ENCODE assay signal across 24 mouse cellular contexts in the genomic region with DNA sequence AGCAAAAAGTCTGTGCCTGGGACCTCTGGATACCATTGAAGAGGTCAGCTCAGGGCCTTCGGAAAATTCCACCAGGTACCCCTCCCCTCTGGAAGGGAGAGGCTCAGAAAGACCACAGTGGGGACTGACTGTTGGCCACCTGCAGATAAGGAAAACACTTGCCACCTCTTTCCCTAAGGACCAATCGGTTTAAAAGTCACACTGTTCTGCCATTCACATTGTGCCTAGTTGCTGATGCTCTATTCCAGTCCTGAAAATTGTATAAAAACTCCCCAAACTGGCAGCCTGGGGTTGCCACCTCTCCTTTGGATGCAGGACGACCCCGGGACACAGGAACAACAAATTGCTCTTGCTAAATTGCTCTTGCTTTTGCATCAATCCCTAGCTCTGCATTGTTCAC. TPM values are rescaled to one million over a fixed set of nuclear protein-coding genes. Genes with fewer than 3 reads are reported as not detected.
DNase-seq lines count a peak whose midpoint lies in the region; ATAC-seq and TF ChIP-seq lines count a peak whose summit lies in the region.
"Had no signal": no experiment of that assay in that cellular context is flagged by ENCODE, and none has a peak within 500 bp of the region (broad histone marks: within the 10 kb centered on the region; RNA-seq: fewer than 3 reads in every experiment).

No protein-coding gene starts in this region.

- H3K9ac ChIP-seq in ES-Bruce4 (ENCODE audit: low read depth, poor library complexity, severe bottlenecking) (peak overlapping the region; percentile 40), ES-E14 (ENCODE audit: insufficient read depth, low read depth, low read length, poor library complexity, severe bottlenecking) (peak overlapping the region; percentile 52; the same call in 1 of the 2 replicates)
- H3K9ac ChIP-seq in hindbrain, embryonic 13.5 days = no peak overlapping the region
- H3K9ac ChIP-seq: embryonic facial prominence, embryonic 13.5 days; embryonic facial prominence, embryonic 15.5 days; forebrain, embryonic 12.5 days had no signal

- H3K4me1 ChIP-seq in E14TG2a.4 (replicated peaks; ENCODE audit: low read depth, low read length) = peaks cover 41% of the 10 kb centered on the region
- H3K4me1 ChIP-seq in ES-Bruce4 (ENCODE audit: control insufficient read depth, insufficient read depth, low read length) = peaks cover 7% of the 10 kb centered on the region
- H3K4me1 ChIP-seq in ES-E14 (ENCODE audit: control insufficient read depth in 2 of 2, insufficient read depth in 2 of 2, low read length in 2 of 2, poor library complexity in 1 of 2) = peaks cover 4 to 10% of the 10 kb centered on the region in 2 experiments
- H3K4me1 ChIP-seq in hindbrain, embryonic 13.5 days (replicated peaks) = no peaks in the 10 kb centered on the region
- H3K4me1 ChIP-seq: embryonic facial prominence, embryonic 13.5 days; embryonic facial prominence, embryonic 15.5 days; forebrain, embryonic 12.5 days had no signal

- TF ChIP-seq CTCF in E14TG2a.4 (conservative IDR thresholded peaks at IDR 0.05; ENCODE audit: low read length) (no peak), ES-Bruce4 (IDR thresholded peaks at IDR 0.05; ENCODE audit: low read depth, low read length) (no peak)

- WGBS in hindbrain, embryonic 13.5 days = 40% methylated on average over 4 of the region's 4 CpGs

- ATAC-seq in hindbrain, embryonic 13.5 days (ENCODE audit: low FRiP score) = no peak
- ATAC-seq: forebrain, embryonic 14.5 days; forebrain, embryonic 16.5 days had no signal

- H3K9me3 ChIP-seq in E14TG2a.4 (ENCODE audit: low read length) (peaks cover 68% of the 10 kb centered on the region), ES-Bruce4 (replicated peaks; ENCODE audit: control insufficient read depth, insufficient read depth, low read length, poor library complexity, severe bottlenecking) (peaks cover 45% of the 10 kb centered on the region), ES-E14 (ENCODE audit: control insufficient read depth, insufficient read depth, low read depth, low read length) (peaks cover 12% of the 10 kb centered on the region)
- H3K9me3 ChIP-seq in hindbrain, embryonic 13.5 days = no peaks in the 10 kb centered on the region
- H3K9me3 ChIP-seq: embryonic facial prominence, embryonic 13.5 days; embryonic facial prominence, embryonic 15.5 days; forebrain, embryonic 10.5 days; forebrain, embryonic 12.5 days had no signal

- H3K36me3 ChIP-seq in E14TG2a.4 (ENCODE audit: insufficient read depth, low read length) (peaks cover 14% of the 10 kb centered on the region; the same call in 1 of the 2 replicates), ES-Bruce4 (ENCODE audit: control insufficient read depth, insufficient read depth, low read length, poor library complexity, severe bottlenecking) (no peaks in the 10 kb centered on the region; the same call in 1 of the 2 replicates), ES-E14 (ENCODE audit: control insufficient read depth, insufficient read depth, low read length, poor library complexity, severe bottlenecking) (peaks cover 5% of the 10 kb centered on the region; the same call in 1 of the 2 replicates)
- H3K36me3 ChIP-seq in hindbrain, embryonic 13.5 days = no peaks in the 10 kb centered on the region
- H3K36me3 ChIP-seq: embryonic facial prominence, embryonic 13.5 days; embryonic facial prominence, embryonic 15.5 days; forebrain, embryonic 10.5 days; forebrain, embryonic 12.5 days had no signal

- TF ChIP-seq EP300 in ES-Bruce4 (IDR thresholded peaks at IDR 0.05; ENCODE audit: insufficient read depth, low read depth, low read length) = peak; percentile 65

- no peak for TF ChIP-seq POLR2A in ES-Bruce4 (IDR thresholded peaks at IDR 0.05; ENCODE audit: insufficient read depth, low read length)

- H3K27ac ChIP-seq in ES-Bruce4 (ENCODE audit: insufficient read depth, low read length) (peak overlapping the region; percentile 99), ES-E14 (ENCODE audit: insufficient read depth, low read depth, low read length, poor library complexity, severe bottlenecking) (peak overlapping the region; percentile 94)
- H3K27ac ChIP-seq in hindbrain, embryonic 13.5 days = no peak overlapping the region
- H3K27ac ChIP-seq: embryonic facial prominence, embryonic 13.5 days; embryonic facial prominence, embryonic 15.5 days; forebrain, embryonic 10.5 days; forebrain, embryonic 12.5 days had no signal

- peak overlapping the region; percentile 46; the same call in 1 of the 2 replicates for H3K4me3 ChIP-seq in E14TG2a.4 (replicated peaks; ENCODE audit: low read length)
- no peak overlapping the region for H3K4me3 ChIP-seq in ES-Bruce4 (ENCODE audit: low read depth, low read length)
- 0 out of 4 replicates have a peak overlapping the region, but pooled peaks of 1 of the 2 experiments have one; percentile 10 for H3K4me3 ChIP-seq in ES-E14 (ENCODE audit: insufficient read depth in 1 of 2, low read depth in 1 of 2, low read length in 2 of 2, poor library complexity in 1 of 2, severe bottlenecking in 1 of 2)
- no peak overlapping the region for H3K4me3 ChIP-seq in hindbrain, embryonic 13.5 days
- H3K4me3 ChIP-seq: embryonic facial prominence, embryonic 13.5 days; embryonic facial prominence, embryonic 15.5 days; erythroblast, embryonic 14.5 days; forebrain, embryonic 10.5 days; forebrain, embryonic 12.5 days had no signal

- H3K27me3 ChIP-seq in E14TG2a.4 (ENCODE audit: insufficient read depth, low read length) (no peaks in the 10 kb centered on the region), ES-Bruce4 (ENCODE audit: control insufficient read depth, insufficient read depth, low read length, poor library complexity, severe bottlenecking) (no peaks in the 10 kb centered on the region)
- H3K27me3 ChIP-seq in hindbrain, embryonic 13.5 days = 0 out of 2 replicates have a peak, but pooled peaks cover 7% of the 10 kb centered on the region
- H3K27me3 ChIP-seq: embryonic facial prominence, embryonic 13.5 days; embryonic facial prominence, embryonic 15.5 days had no signal

- DNase-seq in ES-E14 (ENCODE audit: low read depth, low spot score) (no peak), ZHBTc4 (ENCODE audit: low read depth, low spot score) (peak; percentile 39)
- no peak for DNase-seq in kidney, postnatal 14 days
- DNase-seq in spleen, postnatal 10 days (ENCODE audit: low spot score in 2 of 2) = no peak
- DNase-seq: adrenal gland, adult 2 months; adrenal gland, postnatal 10 days; adrenal gland, postnatal 25 days; cerebellum, adult 11 months; cerebellum, adult 18-20 months; cerebellum, adult 8-10 months; cerebellum, adult 9-11 months; cerebellum, postnatal 14 days; cerebellum, postnatal 36 days; embryo, embryonic 11 days had no signal

- in situ Hi-C loops in ES-E14 (cut with MboI; ENCODE audit: low sequenced_read_pairs in 2 of 2, unreplicated experiment in 2 of 2) = no loop called here

- H3K4me2 ChIP-seq in hindbrain, embryonic 13.5 days = no peak overlapping the region
- H3K4me2 ChIP-seq: embryonic facial prominence, embryonic 13.5 days; embryonic facial prominence, embryonic 15.5 days; forebrain, embryonic 12.5 days had no signal

TF ChIP-seq in ES-E14, 5 proteins besides CTCF, POLR2A, EP300 and RAD21:
- TF ChIP-seq MAFK (IDR thresholded peaks at IDR 0.05; ENCODE audit: insufficient read depth, low read depth, low read length) = no peak
- TF ChIP-seq ZNF384 (IDR thresholded peaks at IDR 0.05; ENCODE audit: low read depth, low read length) = no peak
- TF ChIP-seq CHD2 (IDR thresholded peaks at IDR 0.05; ENCODE audit: low read depth, low read length) = no peak
- TF ChIP-seq ZC3H11A (IDR thresholded peaks at IDR 0.05; ENCODE audit: borderline replicate concordance, low read depth, low read length) = no peak
- no peak for TF ChIP-seq HCFC1 (IDR thresholded peaks at IDR 0.05; ENCODE audit: borderline replicate concordance, insufficient read depth, low read length)

RNA-seq across cellular contexts. Expression of gene Fhl4, which starts 49.8 kb away (rescaled TPM):
- 0.96 and 2.0 TPM in 2 replicates for polyA plus RNA-seq in ES-Bruce4 (2011; ENCODE audit: insufficient read depth, insufficient read length, low read depth, missing spikeins)
- 1.2 and 2.0 TPM in 2 replicates for total RNA-seq in ES-E14 (2012; rRNA removed)
- polyA plus RNA-seq in hindbrain, embryonic 13.5 days (2015; fragmentation: Nextera tagmentation; extraction: Ambion mirVana) = 1.7 and 2.5 TPM in 2 replicates
- polyA plus RNA-seq: erythroblast, embryonic 14.5 days had no signal

RNA-seq across cellular contexts. Expression of gene Tmem263, which starts 50.0 kb away (rescaled TPM):
- polyA plus RNA-seq in ES-Bruce4 (2011; ENCODE audit: insufficient read depth, insufficient read length, low read depth, missing spikeins) = 22.8 and 24.0 TPM in 2 replicates
- 13.5 and 20.5 TPM in 2 replicates for total RNA-seq in ES-E14 (2012; rRNA removed)
- polyA plus RNA-seq in hindbrain, embryonic 13.5 days (2015; fragmentation: Nextera tagmentation; extraction: Ambion mirVana) = 58.7 and 60.3 TPM in 2 replicates
